Mouse (Mus musculus): ENCODE data around the gene Krt26. TPM values are rescaled to one million over a fixed set of nuclear protein-coding genes. Genes with fewer than 3 reads are reported as not detected.
A peak's percentile ranks its signal among the peaks of the same experiment; 100 is the strongest.

The Krt26 gene
- polyA plus RNA-seq, 1 experiment from 2014 or later = not detected

- no peak for TF ChIP-seq CTCF (IDR thresholded peaks at IDR 0.05)
- in situ Hi-C loops (cut with MboI; ENCODE audit: low pct_unique_long_range_greater_than_20kb) = no loop called here
- ChIA-PET CTCF (no interaction called here), POLR2A (no interaction called here)
- no peak for DNase-seq (ENCODE audit: low read depth, low spot score)
- no peak for ATAC-seq
- H3K27me3 ChIP-seq = no peaks in the 10 kb centered on the region
These were observed 1.6 kb upstream of the Krt26 start for GRCm38 (mm10) chr11:99339299-99339847.

- no peak for ATAC-seq
- no peak for DNase-seq (ENCODE audit: low read depth, low spot score)
- no peak for TF ChIP-seq CTCF (IDR thresholded peaks at IDR 0.05)
- POLR2A ChIA-PET = no interaction called here
- in situ Hi-C loops (cut with MboI; ENCODE audit: low pct_unique_long_range_greater_than_20kb) = no loop called here
- H3K27me3 ChIP-seq = peaks cover 22% of the 10 kb centered on the region
- CTCF ChIA-PET = no interaction called here
These were observed 4.3 kb downstream of the Krt26 start for GRCm38 (mm10) chr11:99333426-99333825.

- H3K27me3 ChIP-seq = peaks cover 29% of the 10 kb centered on the region
- in situ Hi-C loops (cut with MboI; ENCODE audit: low pct_unique_long_range_greater_than_20kb) = no loop called here
- no peak for DNase-seq (ENCODE audit: low read depth, low spot score)
- CTCF ChIA-PET = no interaction called here
- TF ChIP-seq CTCF (IDR thresholded peaks at IDR 0.05) = no peak
- POLR2A ChIA-PET = no interaction called here
- no peak for ATAC-seq
These were observed 8.1 kb downstream of the Krt26 start for GRCm38 (mm10) chr11:99329655-99330054.

- in situ Hi-C loops (cut with MboI; ENCODE audit: low pct_unique_long_range_greater_than_20kb) = no loop called here
- peaks cover 7% of the 10 kb centered on the region for H3K27me3 ChIP-seq
- TF ChIP-seq CTCF (IDR thresholded peaks at IDR 0.05) = no peak
- POLR2A ChIA-PET = no interaction called here
- CTCF ChIA-PET = no interaction called here
- DNase-seq (ENCODE audit: low read depth, low spot score) = no peak
- no peak for ATAC-seq
These were observed 14.9 kb downstream of the Krt26 start, which contains the start of gene Krt25 for GRCm38 (mm10) chr11:99322851-99323250. Gene Krt25, minus strand, starts transcription at chr11:99322951.

GRCm38 (mm10) chr11:99321094-99321493 lies 16.7 kb downstream of the Krt26 start:
- ChIA-PET POLR2A (no interaction called here), CTCF (interaction anchor here (0.9 kb wide), 1 partner anchor 10 kb away, joined by 3 read pairs; no protein-coding TSS in a partner anchor)
- DNase-seq (ENCODE audit: low read depth, low spot score) (no peak), ATAC-seq (no peak)
- in situ Hi-C loops (cut with MboI; ENCODE audit: low pct_unique_long_range_greater_than_20kb) = no loop called here
- H3K27me3 ChIP-seq = peaks cover 4% of the 10 kb centered on the region
- no peak for TF ChIP-seq CTCF (IDR thresholded peaks at IDR 0.05)

GRCm38 (mm10) chr11:99319127-99319526 lies 18.6 kb downstream of the Krt26 start:
- POLR2A ChIA-PET = no interaction called here
- ATAC-seq = no peak
- TF ChIP-seq CTCF (IDR thresholded peaks at IDR 0.05) = no peak
- DNase-seq (ENCODE audit: low read depth, low spot score) = no peak
- peaks cover 4% of the 10 kb centered on the region for H3K27me3 ChIP-seq
- CTCF ChIA-PET = no interaction called here
- in situ Hi-C loops (cut with MboI; ENCODE audit: low pct_unique_long_range_greater_than_20kb) = no loop called here

GRCm38 (mm10) chr11:99316543-99316942 lies 21.2 kb downstream of the Krt26 start:
- POLR2A ChIA-PET = no interaction called here
- in situ Hi-C loops (cut with MboI; ENCODE audit: low pct_unique_long_range_greater_than_20kb) = no loop called here
- ATAC-seq (no peak), DNase-seq (ENCODE audit: low read depth, low spot score) (no peak)
- CTCF ChIA-PET = no interaction called here
- no peak for TF ChIP-seq CTCF (IDR thresholded peaks at IDR 0.05)
- H3K27me3 ChIP-seq = peaks cover 8% of the 10 kb centered on the region

GRCm38 (mm10) chr11:99314594-99314993 lies 23.2 kb downstream of the Krt26 start:
- POLR2A ChIA-PET = no interaction called here
- no peak for DNase-seq (ENCODE audit: low read depth, low spot score)
- CTCF ChIA-PET = no interaction called here
- peaks cover 5% of the 10 kb centered on the region for H3K27me3 ChIP-seq
- TF ChIP-seq CTCF (IDR thresholded peaks at IDR 0.05) = no peak
- in situ Hi-C loops (cut with MboI; ENCODE audit: low pct_unique_long_range_greater_than_20kb) = loop anchor here (5.0 kb wide), 1 partner anchor 53 kb away; no protein-coding TSS in a partner anchor
- ATAC-seq = no peak

GRCm38 (mm10) chr11:99310882-99311281 lies 26.9 kb downstream of the Krt26 start:
- peaks cover 5% of the 10 kb centered on the region for H3K27me3 ChIP-seq
- TF ChIP-seq CTCF (IDR thresholded peaks at IDR 0.05) = peak; percentile 62
- ATAC-seq (no peak), DNase-seq (ENCODE audit: low read depth, low spot score) (no peak)
- POLR2A ChIA-PET = no interaction called here
- in situ Hi-C loops (cut with MboI; ENCODE audit: low pct_unique_long_range_greater_than_20kb) = loop anchor here (5.0 kb wide), 1 partner anchor 56 kb away; no protein-coding TSS in a partner anchor
- CTCF ChIA-PET = interaction anchor here (0.7 to 1.7 kb wide), 6 partner anchors 11 to 188 kb away, joined by 3 to 6 read pairs (median 3); no protein-coding TSS in a partner anchor

GRCm38 (mm10) chr11:99307579-99307978 lies 30.2 kb downstream of the Krt26 start:
- POLR2A ChIA-PET = no interaction called here
- DNase-seq (ENCODE audit: low read depth, low spot score) = no peak
- in situ Hi-C loops (cut with MboI; ENCODE audit: low pct_unique_long_range_greater_than_20kb) = no loop called here
- peak; percentile 52 for TF ChIP-seq CTCF (IDR thresholded peaks at IDR 0.05)
- H3K27me3 ChIP-seq = no peaks in the 10 kb centered on the region
- CTCF ChIA-PET = interaction anchor here (0.8 to 1.5 kb wide), 2 partner anchors 13 to 58 kb away, joined by 3 to 4 read pairs; no protein-coding TSS in a partner anchor
- ATAC-seq = no peak

GRCm38 (mm10) chr11:99295039-99295438 lies 42.7 kb downstream of the Krt26 start:
- no peak for TF ChIP-seq CTCF (IDR thresholded peaks at IDR 0.05)
- in situ Hi-C loops (cut with MboI; ENCODE audit: low pct_unique_long_range_greater_than_20kb) = no loop called here
- ChIA-PET CTCF (interaction anchor here (1.6 to 1.8 kb wide), 3 partner anchors 13 to 106 kb away, joined by 3 to 8 read pairs (median 4); no protein-coding TSS in a partner anchor), POLR2A (no interaction called here)
- ATAC-seq (no peak), DNase-seq (ENCODE audit: low read depth, low spot score) (no peak)
- H3K27me3 ChIP-seq = peaks cover 9% of the 10 kb centered on the region

Measured in Patski (cell line).